Mouse (Mus musculus) midbrain, embryonic 12.5 days (tissue): Measurements from ENCODE around the gene Rffl. TPM values are rescaled to one million over a fixed set of nuclear protein-coding genes. Genes with fewer than 3 reads are reported as not detected.

Source experiments
- ATAC-seq: fragments of 200-750 bp; cut with Nextera tagmentation; 2 replicates; pipeline ENCODE4 v1.8.0; 2017; ENCODE audit warnings: low read depth, moderate TSS enrichment, moderate library complexity; ENCODE audit not compliant: low FRiP score
- H3K27ac ChIP-seq: fragments of 300-500 bp; sonication (generic); replicated peaks from 2 replicates; pipeline ENCODE4 v1.5.1; 2016; ENCODE audit warnings: mild to moderate bottlenecking
- H3K27me3 ChIP-seq: fragments of 300-500 bp; sonication (generic); 2 replicates; pipeline ENCODE4 v1.6.1; 2016; ENCODE audit warnings: mild to moderate bottlenecking
- H3K36me3 ChIP-seq: fragments of 300-500 bp; sonication (generic); 2 replicates; pipeline ENCODE4 v1.6.1; 2016
- H3K4me1 ChIP-seq: fragments of 300-500 bp; sonication (generic); 2 replicates; pipeline ENCODE4 v1.6.1; 2016
- H3K4me2 ChIP-seq: fragments of 300-500 bp; sonication (generic); replicated peaks from 2 replicates; pipeline ENCODE4 v1.6.1; 2016; ENCODE audit warnings: mild to moderate bottlenecking, moderate library complexity
- H3K4me3 ChIP-seq: fragments of 300-500 bp; sonication (generic); 2 replicates; pipeline ENCODE4 v1.5.1; 2016; ENCODE audit warnings: mild to moderate bottlenecking
- H3K9ac ChIP-seq: fragments of 300-500 bp; sonication (generic); replicated peaks from 2 replicates; pipeline ENCODE4 v1.6.1; 2016; ENCODE audit warnings: mild to moderate bottlenecking, moderate library complexity
- H3K9me3 ChIP-seq: fragments of 300-500 bp; sonication (generic); 2 replicates; pipeline ENCODE4 v1.6.1; 2016; ENCODE audit warnings: mild to moderate bottlenecking
- WGBS: fragments of 180-500 bp; shearing (Covaris S2); methylation state at CpG from one replicate; pipeline ENCODE4 v1.1.7; 2016; 5-methylcytosine and 5-hydroxymethylcytosine counted together
- polyA plus RNA-seq: library from polyadenylated mRNA; unstranded; fragments of >200 nt; fragmentation: Nextera tagmentation; extraction: Ambion mirVana; gene quantifications from 2 replicates; pipeline ENCODE4 v1.2.1, GENCODE M21; 2016

Rffl gene
- polyA plus RNA-seq, 1 experiment from 2014 or later, result 8.9 TPM

- WGBS, result 78% methylated on average over 9 of the region's 9 CpGs
- Histone ChIP-seq H3K4me2 (peak overlapping the region; percentile 81; the same call in 1 of the 2 replicates), H3K27me3 (0 out of 2 replicates have a peak, but pooled peaks cover 3% of the 10 kb centered on the region), H3K36me3 (no peaks in the 10 kb centered on the region), H3K9ac (no peak overlapping the region), H3K27ac (no peak overlapping the region), H3K9me3 (no peaks in the 10 kb centered on the region), H3K4me3 (peak overlapping the region; percentile 68; the same call in 1 of the 2 replicates), H3K4me1 (peaks cover 16% of the 10 kb centered on the region; the same call in 1 of the 2 replicates)
- ATAC-seq, result no peak
Measured at GRCm38 (mm10) chr11:82869506-82870172, 1.4 kb downstream of the Rffl start.

- no peaks in the 10 kb centered on the region for H3K36me3 ChIP-seq
- 63% methylated on average over 5 of the region's 5 CpGs for WGBS
- no peak overlapping the region for H3K27ac ChIP-seq
- H3K4me1 ChIP-seq, result peaks cover 23% of the 10 kb centered on the region
- H3K9me3 ChIP-seq, result no peaks in the 10 kb centered on the region
- no peak overlapping the region for H3K4me3 ChIP-seq
- no peak overlapping the region for H3K4me2 ChIP-seq
- 0 out of 2 replicates have a peak, but pooled peaks cover 3% of the 10 kb centered on the region for H3K27me3 ChIP-seq
- ATAC-seq, result no peak
- H3K9ac ChIP-seq, result no peak overlapping the region
Measured at GRCm38 (mm10) chr11:82867956-82868355, 3.1 kb downstream of the Rffl start.

GRCm38 (mm10) chr11:82866850-82867564 lies 4.0 kb downstream of the Rffl start:
- WGBS, result 32% methylated on average over 7 of the region's 7 CpGs
- Histone ChIP-seq H3K27me3 (0 out of 2 replicates have a peak, but pooled peaks cover 3% of the 10 kb centered on the region), H3K36me3 (no peaks in the 10 kb centered on the region), H3K27ac (no peak overlapping the region), H3K9ac (no peak overlapping the region), H3K4me2 (no peak overlapping the region), H3K4me3 (no peak overlapping the region), H3K9me3 (no peaks in the 10 kb centered on the region), H3K4me1 (peaks cover 26% of the 10 kb centered on the region)
- no peak for ATAC-seq

- WGBS, result 85% methylated on average over 10 of the region's 10 CpGs
- Histone ChIP-seq H3K36me3 (no peaks in the 10 kb centered on the region), H3K4me2 (no peak overlapping the region), H3K27ac (no peak overlapping the region), H3K27me3 (0 out of 2 replicates have a peak, but pooled peaks cover 3% of the 10 kb centered on the region), H3K9ac (no peak overlapping the region), H3K9me3 (no peaks in the 10 kb centered on the region), H3K4me3 (no peak overlapping the region), H3K4me1 (peaks cover 35% of the 10 kb centered on the region)
- no peak for ATAC-seq
Measured at GRCm38 (mm10) chr11:82865957-82866356, 5.1 kb downstream of the Rffl start.

- WGBS, result 57% methylated on average over 4 of the region's 4 CpGs
- ATAC-seq, result no peak; the same call in 1 of the 2 replicates
- H3K4me1 ChIP-seq, result peaks cover 26% of the 10 kb centered on the region
Measured at GRCm38 (mm10) chr11:82863488-82863931, 7.5 kb downstream of the Rffl start.

GRCm38 (mm10) chr11:82863059-82863458 lies 8.0 kb downstream of the Rffl start:
- no peaks in the 10 kb centered on the region for H3K36me3 ChIP-seq
- H3K4me2 ChIP-seq, result no peak overlapping the region
- H3K9ac ChIP-seq, result no peak overlapping the region
- H3K27ac ChIP-seq, result peak overlapping the region; percentile 30; the same call in 1 of the 2 replicates
- peaks cover 26% of the 10 kb centered on the region for H3K4me1 ChIP-seq
- 44% methylated on average over 2 of the region's 2 CpGs for WGBS
- H3K4me3 ChIP-seq, result no peak overlapping the region
- ATAC-seq, result no peak
- no peaks in the 10 kb centered on the region for H3K27me3 ChIP-seq
- no peaks in the 10 kb centered on the region for H3K9me3 ChIP-seq

More at GRCm38 (mm10) chr11:82863488-82863931, 7.5 kb downstream of the Rffl start:
- Histone ChIP-seq H3K27me3 (no peaks in the 10 kb centered on the region), H3K9ac (no peak overlapping the region), H3K4me3 (no peak overlapping the region), H3K27ac (0 out of 2 replicates have a peak overlapping the region, but pooled peaks have one; percentile 42), H3K4me2 (no peak overlapping the region), H3K36me3 (no peaks in the 10 kb centered on the region), H3K9me3 (no peaks in the 10 kb centered on the region)

- ATAC-seq, result no peak
- Histone ChIP-seq H3K36me3 (no peaks in the 10 kb centered on the region), H3K9ac (no peak overlapping the region), H3K27ac (peak overlapping the region; percentile 30; the same call in 1 of the 2 replicates), H3K4me3 (no peak overlapping the region), H3K27me3 (no peaks in the 10 kb centered on the region), H3K4me1 (peaks cover 26% of the 10 kb centered on the region), H3K4me2 (no peak overlapping the region), H3K9me3 (no peaks in the 10 kb centered on the region)
- 69% methylated on average over 9 of the region's 9 CpGs for WGBS
Measured at GRCm38 (mm10) chr11:82862638-82863037, 8.4 kb downstream of the Rffl start.

- Histone ChIP-seq H3K4me2 (no peak overlapping the region), H3K36me3 (no peaks in the 10 kb centered on the region), H3K27ac (no peak overlapping the region), H3K4me3 (no peak overlapping the region), H3K9ac (no peak overlapping the region), H3K9me3 (no peaks in the 10 kb centered on the region), H3K27me3 (no peaks in the 10 kb centered on the region), H3K4me1 (peaks cover 21% of the 10 kb centered on the region)
- ATAC-seq, result no peak
- 74% methylated on average over 8 of the region's 8 CpGs for WGBS
Measured at GRCm38 (mm10) chr11:82861558-82861957, 9.5 kb downstream of the Rffl start.

GRCm38 (mm10) chr11:82860759-82861158 lies 10.3 kb downstream of the Rffl start:
- H3K9ac ChIP-seq, result no peak overlapping the region
- no peak overlapping the region for H3K27ac ChIP-seq
- H3K4me1 ChIP-seq, result peaks cover 24% of the 10 kb centered on the region
- H3K4me2 ChIP-seq, result no peak overlapping the region
- no peaks in the 10 kb centered on the region for H3K36me3 ChIP-seq
- ATAC-seq, result no peak
- H3K9me3 ChIP-seq, result no peaks in the 10 kb centered on the region
- H3K27me3 ChIP-seq, result no peaks in the 10 kb centered on the region
- 86% methylated on average over 6 of the region's 6 CpGs for WGBS
- no peak overlapping the region for H3K4me3 ChIP-seq

- no peak overlapping the region for H3K4me3 ChIP-seq
- ATAC-seq, result no peak
- H3K4me1 ChIP-seq, result peaks cover 26% of the 10 kb centered on the region; the same call in 1 of the 2 replicates
- H3K27me3 ChIP-seq, result no peaks in the 10 kb centered on the region
- no peak overlapping the region for H3K27ac ChIP-seq
- WGBS, result 77% methylated on average over 13 of the region's 13 CpGs
- no peaks in the 10 kb centered on the region for H3K36me3 ChIP-seq
- no peaks in the 10 kb centered on the region for H3K9me3 ChIP-seq
- no peak overlapping the region for H3K4me2 ChIP-seq
- no peak overlapping the region for H3K9ac ChIP-seq
Measured at GRCm38 (mm10) chr11:82857307-82857848, 13.6 kb downstream of the Rffl start.

GRCm38 (mm10) chr11:82856032-82856431 lies 15.0 kb downstream of the Rffl start:
- no peak for ATAC-seq
- WGBS, result 69% methylated on average over 10 of the region's 10 CpGs
- Histone ChIP-seq H3K36me3 (no peaks in the 10 kb centered on the region), H3K4me3 (no peak overlapping the region), H3K4me2 (no peak overlapping the region), H3K27ac (no peak overlapping the region), H3K4me1 (peaks cover 19% of the 10 kb centered on the region; the same call in 1 of the 2 replicates), H3K27me3 (no peaks in the 10 kb centered on the region), H3K9me3 (no peaks in the 10 kb centered on the region), H3K9ac (no peak overlapping the region)
